Mouse (Mus musculus) cerebellum, adult 18-20 months (tissue): ENCODE data around the gene Ikzf1.

ENCODE experiments used
- DNase-seq, 2 experiments: peaks; one replicate each; pipeline ENCODE4 v3.0.0; 2021

Ikzf1 gene

GRCm38 (mm10) chr11:11725252-11725875, 40.6 kb downstream of the Ikzf1 start:
- DNase-seq: no peak

GRCm38 (mm10) chr11:11725876-11726525, 41.2 kb downstream of the Ikzf1 start:
- no peak for DNase-seq

GRCm38 (mm10) chr11:11726807-11727276, 42.0 kb downstream of the Ikzf1 start:
- no peak for DNase-seq

- no peak for DNase-seq
These were observed 43.2 kb downstream of the Ikzf1 start for GRCm38 (mm10) chr11:11727936-11728556.

GRCm38 (mm10) chr11:11729216-11729615, 44.4 kb downstream of the Ikzf1 start:
- no peak for DNase-seq

- DNase-seq: no peak
These were observed 45.3 kb downstream of the Ikzf1 start for GRCm38 (mm10) chr11:11730062-11730461.

GRCm38 (mm10) chr11:11731727-11732126, 46.9 kb downstream of the Ikzf1 start:
- DNase-seq: no peak

GRCm38 (mm10) chr11:11732972-11733770, 48.4 kb downstream of the Ikzf1 start:
- no peak for DNase-seq

GRCm38 (mm10) chr11:11735155-11735554, 50.4 kb downstream of the Ikzf1 start:
- DNase-seq: no peak

GRCm38 (mm10) chr11:11736948-11737347, 52.1 kb downstream of the Ikzf1 start:
- DNase-seq: no peak

- DNase-seq: no peak
These were observed 52.8 kb downstream of the Ikzf1 start for GRCm38 (mm10) chr11:11737562-11737961.

- DNase-seq: no peak
These were observed 54.3 kb downstream of the Ikzf1 start for GRCm38 (mm10) chr11:11739054-11739453.

- DNase-seq: no peak
These were observed 55.8 kb downstream of the Ikzf1 start for GRCm38 (mm10) chr11:11740603-11741002.

- no peak for DNase-seq
These were observed 56.8 kb downstream of the Ikzf1 start for GRCm38 (mm10) chr11:11741574-11741973.

GRCm38 (mm10) chr11:11742626-11743025, 57.8 kb downstream of the Ikzf1 start:
- no peak for DNase-seq

- DNase-seq: no peak
These were observed 59.4 kb downstream of the Ikzf1 start for GRCm38 (mm10) chr11:11744222-11744621.

GRCm38 (mm10) chr11:11751091-11751490, 66.3 kb downstream of the Ikzf1 start:
- no peak for DNase-seq

GRCm38 (mm10) chr11:11752859-11753258, 68.1 kb downstream of the Ikzf1 start:
- DNase-seq: no peak

- no peak for DNase-seq
These were observed 73.3 kb downstream of the Ikzf1 start for GRCm38 (mm10) chr11:11758121-11758520.

GRCm38 (mm10) chr11:11758883-11759282, 74.1 kb downstream of the Ikzf1 start:
- no peak for DNase-seq

GRCm38 (mm10) chr11:11763211-11763666, 78.4 kb downstream of the Ikzf1 start:
- no peak for DNase-seq

GRCm38 (mm10) chr11:11765414-11765813, 80.6 kb downstream of the Ikzf1 start:
- no peak for DNase-seq

- no peak for DNase-seq
These were observed 81.3 kb downstream of the Ikzf1 start for GRCm38 (mm10) chr11:11766105-11766504.
